Mouse (Mus musculus): ENCODE measurements around the gene 1700025G04Rik.

- TF ChIP-seq CTCF (IDR thresholded peaks at IDR 0.05; ENCODE audit: borderline replicate concordance, control insufficient read depth, extremely low read depth, insufficient read depth, low read length, poor library complexity) = no peak
- no peak for TF ChIP-seq POLR2A (IDR thresholded peaks at IDR 0.05; ENCODE audit: control insufficient read depth, extremely low read depth, insufficient read depth, low read length, poor library complexity)
Observed at GRCm38 (mm10) chr1:151851976-151852375, 237.9 kb downstream of the 1700025G04Rik start.

All from thymus, adult 2 months (tissue).